34 mouse cellular contexts compared by ENCODE assay signal in genomic region chr19:36168121-36168520, GRCm38 (mm10). TPM values are rescaled to one million over a fixed set of nuclear protein-coding genes. Genes with fewer than 3 reads are reported as not detected.
DNase-seq lines count a peak whose midpoint lies in the region; ATAC-seq and TF ChIP-seq lines count a peak whose summit lies in the region.
"Had no signal": no experiment of that assay in that cellular context is flagged by ENCODE, and none has a peak within 500 bp of the region (broad histone marks: within the 10 kb centered on the region; RNA-seq: fewer than 3 reads in every experiment).

No protein-coding gene starts in this region.

- H3K4me3 ChIP-seq in liver, adult 2 months (ENCODE audit: insufficient read depth, low read depth, low read length), result no peak overlapping the region
- no peak overlapping the region for H3K4me3 ChIP-seq in liver, postnatal 0 days (ENCODE audit: low read depth, low read length)
- no peak overlapping the region for H3K4me3 ChIP-seq in heart, embryonic 10.5 days
- H3K4me3 ChIP-seq in heart, embryonic 16.5 days (ENCODE audit: low read length), result no peak overlapping the region
- no peak overlapping the region for H3K4me3 ChIP-seq in midbrain, embryonic 10.5 days
- H3K4me3 ChIP-seq: embryonic facial prominence, embryonic 13.5 days; forebrain, embryonic 10.5 days; gastrocnemius, adult 2 months; kidney, embryonic 15.5 days; layer of hippocampus, adult 2 months; liver, embryonic 13.5 days; midbrain, embryonic 12.5 days; neural tube, embryonic 13.5 days; stomach, embryonic 15.5 days had no signal

- H3K4me2 ChIP-seq in liver, postnatal 0 days (ENCODE audit: low read depth, low read length), result no peak overlapping the region
- H3K4me2 ChIP-seq in heart, embryonic 16.5 days (ENCODE audit: low read depth, low read length), result no peak overlapping the region
- H3K4me2 ChIP-seq: embryonic facial prominence, embryonic 13.5 days; kidney, embryonic 15.5 days; liver, embryonic 13.5 days; midbrain, embryonic 12.5 days; neural tube, embryonic 13.5 days; stomach, embryonic 15.5 days had no signal

- no peak for TF ChIP-seq POLR2A in liver, adult 2 months (IDR thresholded peaks at IDR 0.05; ENCODE audit: extremely low read depth, insufficient read depth, low read length)

- no peak for ATAC-seq in liver, postnatal 0 days
- ATAC-seq in heart, embryonic 16.5 days (replicated peaks; ENCODE audit: extremely low read depth, insufficient read depth, low FRiP score), result peak; percentile 65; the same call in 1 of the 2 replicates
- ATAC-seq: CD4-positive, CD25-positive, alpha-beta regulatory T cell, adult 4 months; forebrain, embryonic 16.5 days; hindbrain, embryonic 16.5 days had no signal

- H3K27ac ChIP-seq in liver, adult 2 months (replicated peaks; ENCODE audit: insufficient read depth, low read depth, low read length), result no peak overlapping the region
- no peak overlapping the region for H3K27ac ChIP-seq in liver, postnatal 0 days (ENCODE audit: low read depth)
- H3K27ac ChIP-seq in heart, embryonic 10.5 days, result peak overlapping the region; percentile 76; the same call in 1 of the 2 replicates
- peak overlapping the region; percentile 61 for H3K27ac ChIP-seq in heart, embryonic 16.5 days (ENCODE audit: low read length)
- no peak overlapping the region for H3K27ac ChIP-seq in midbrain, embryonic 10.5 days (replicated peaks)
- H3K27ac ChIP-seq: embryonic facial prominence, embryonic 13.5 days; forebrain, embryonic 10.5 days; gastrocnemius, adult 2 months; kidney, embryonic 15.5 days; layer of hippocampus, adult 2 months; liver, embryonic 13.5 days; midbrain, embryonic 12.5 days; neural tube, embryonic 13.5 days; stomach, embryonic 15.5 days had no signal

- H3K9me3 ChIP-seq in liver, postnatal 0 days (ENCODE audit: low read length), result no peaks in the 10 kb centered on the region
- H3K9me3 ChIP-seq in heart, embryonic 10.5 days, result no peaks in the 10 kb centered on the region
- H3K9me3 ChIP-seq in heart, embryonic 16.5 days (replicated peaks; ENCODE audit: control insufficient read depth, low read length), result peaks cover 7% of the 10 kb centered on the region
- no peaks in the 10 kb centered on the region for H3K9me3 ChIP-seq in midbrain, embryonic 10.5 days (replicated peaks)
- H3K9me3 ChIP-seq: embryonic facial prominence, embryonic 13.5 days; forebrain, embryonic 10.5 days; kidney, embryonic 15.5 days; liver, embryonic 13.5 days; midbrain, embryonic 12.5 days; neural tube, embryonic 13.5 days; stomach, embryonic 15.5 days had no signal

- no peaks in the 10 kb centered on the region for H3K4me1 ChIP-seq in liver, adult 2 months (ENCODE audit: control insufficient read depth, insufficient read depth, low read length)
- H3K4me1 ChIP-seq in liver, postnatal 0 days (ENCODE audit: insufficient read depth), result no peaks in the 10 kb centered on the region
- H3K4me1 ChIP-seq in heart, embryonic 10.5 days, result peaks cover 31% of the 10 kb centered on the region
- H3K4me1 ChIP-seq in heart, embryonic 16.5 days (ENCODE audit: control insufficient read depth, insufficient read depth, low read length), result peaks cover 37% of the 10 kb centered on the region
- no peaks in the 10 kb centered on the region for H3K4me1 ChIP-seq in midbrain, embryonic 10.5 days
- H3K4me1 ChIP-seq: forebrain, embryonic 10.5 days; kidney, embryonic 15.5 days; liver, embryonic 13.5 days; midbrain, embryonic 12.5 days; neural tube, embryonic 13.5 days; stomach, embryonic 15.5 days had no signal

- WGBS in liver, adult 2 months, result 51% methylated on average over 4 of the region's 4 CpGs
- WGBS in liver, postnatal 0 days (ENCODE audit: insufficient replicate concordance), result 57% methylated on average over 4 of the region's 4 CpGs
- 40% methylated on average over 4 of the region's 4 CpGs for WGBS in heart, embryonic 10.5 days
- WGBS in heart, embryonic 16.5 days, result 25% methylated on average over 4 of the region's 4 CpGs
- 79% methylated on average over 4 of the region's 4 CpGs for WGBS in midbrain, embryonic 10.5 days

- peak; percentile 15 for DNase-seq in liver, adult 2 months (ENCODE audit: extremely low read depth, low read depth, low spot score)
- DNase-seq in liver, postnatal 0 days, result no peak
- peak; percentile 54 for DNase-seq in heart, adult 8-10 months (ENCODE audit: low spot score)
- no peak for DNase-seq in heart, embryonic 10.5 days (ENCODE audit: low spot score)
- no peak for DNase-seq in gastrocnemius, postnatal 25 days
- no peak for DNase-seq in midbrain, embryonic 10.5 days (ENCODE audit: low spot score)
- DNase-seq in layer of hippocampus, adult 9-10 months (ENCODE audit: low spot score), result no peak
- DNase-seq: cerebellum, adult 18-20 months; cerebellum, postnatal 10 days; gastrocnemius, adult 2 months; kidney, adult 18-20 months; kidney, postnatal 25 days; layer of hippocampus, postnatal 36 days; left cerebral cortex, postnatal 4 days; liver, embryonic 13.5 days; lung, adult 2 months had no signal

- H3K36me3 ChIP-seq in liver, adult 2 months (ENCODE audit: control insufficient read depth, insufficient read depth, low read length), result no peaks in the 10 kb centered on the region
- no peaks in the 10 kb centered on the region for H3K36me3 ChIP-seq in liver, postnatal 0 days (replicated peaks; ENCODE audit: insufficient read depth, low read length)
- H3K36me3 ChIP-seq in heart, embryonic 10.5 days, result no peaks in the 10 kb centered on the region
- H3K36me3 ChIP-seq in heart, embryonic 16.5 days (ENCODE audit: control insufficient read depth, insufficient read depth), result no peaks in the 10 kb centered on the region
- H3K36me3 ChIP-seq in midbrain, embryonic 10.5 days, result no peaks in the 10 kb centered on the region
- H3K36me3 ChIP-seq: embryonic facial prominence, embryonic 13.5 days; forebrain, embryonic 10.5 days; kidney, embryonic 15.5 days; liver, embryonic 13.5 days; midbrain, embryonic 12.5 days; neural tube, embryonic 13.5 days; stomach, embryonic 15.5 days had no signal

- no peak for TF ChIP-seq EP300 in liver, postnatal 0 days (IDR thresholded peaks at IDR 0.05; ENCODE audit: low read depth)

- TF ChIP-seq CTCF in liver, adult 2 months (IDR thresholded peaks at IDR 0.05; ENCODE audit: low read depth, low read length), result no peak
- TF ChIP-seq CTCF in liver, postnatal 0 days (IDR thresholded peaks at IDR 0.05; ENCODE audit: low read depth), result no peak

- H3K79me2 ChIP-seq in liver, adult 2 months (ENCODE audit: control insufficient read depth, insufficient read depth, low read length), result no peaks in the 10 kb centered on the region

- H3K9ac ChIP-seq in liver, adult 2 months (ENCODE audit: low read depth, low read length), result no peak overlapping the region
- H3K9ac ChIP-seq in liver, postnatal 0 days (replicated peaks), result no peak overlapping the region
- H3K9ac ChIP-seq in heart, embryonic 16.5 days (ENCODE audit: low read length), result no peak overlapping the region
- H3K9ac ChIP-seq: embryonic facial prominence, embryonic 13.5 days; kidney, embryonic 15.5 days; liver, embryonic 13.5 days; midbrain, embryonic 12.5 days; neural tube, embryonic 13.5 days; stomach, embryonic 15.5 days had no signal

- no peaks in the 10 kb centered on the region for H3K27me3 ChIP-seq in liver, adult 2 months (ENCODE audit: control insufficient read depth, insufficient read depth, low read length)
- no peaks in the 10 kb centered on the region for H3K27me3 ChIP-seq in liver, postnatal 0 days (ENCODE audit: insufficient read depth, low read length)
- no peaks in the 10 kb centered on the region for H3K27me3 ChIP-seq in heart, embryonic 10.5 days (ENCODE audit: insufficient read depth, poor library complexity, severe bottlenecking)
- H3K27me3 ChIP-seq in heart, embryonic 16.5 days (ENCODE audit: control insufficient read depth, insufficient read depth, low read length), result no peaks in the 10 kb centered on the region
- no peaks in the 10 kb centered on the region for H3K27me3 ChIP-seq in midbrain, embryonic 10.5 days (ENCODE audit: low read depth, poor library complexity, severe bottlenecking)
- H3K27me3 ChIP-seq: embryonic facial prominence, embryonic 13.5 days; kidney, embryonic 15.5 days; liver, embryonic 13.5 days; midbrain, embryonic 12.5 days; neural tube, embryonic 13.5 days; stomach, embryonic 15.5 days had no signal

RNA-seq across cellular contexts. Expression of gene Ankrd1, which starts 48.2 kb away (rescaled TPM):
- total RNA-seq in liver, adult 2 months (2014; rRNA removed), result 0.07 and 0.09 TPM in 2 replicates
- 0.05 and 0.11 TPM in 2 replicates for polyA plus RNA-seq in liver, adult 2 months (2012; rRNA removed)
- polyA plus RNA-seq in liver, postnatal 0 days (2015; fragmentation: Nextera tagmentation; extraction: Ambion mirVana), result 0.07 and 0.11 TPM in 2 replicates
- total RNA-seq in heart, adult 8-10 months (2022), result 1,000 to 10,000 TPM in 2 of 4 experiments, 100 to 1,000 TPM in 2; 472 to 1,222 (median 1,005) TPM
- 212 and 390 TPM in 2 replicates for polyA plus RNA-seq in heart, embryonic 10.5 days (2016; fragmentation: Nextera tagmentation; extraction: Ambion mirVana)
- 427 and 514 TPM in 2 replicates for polyA plus RNA-seq in heart, embryonic 16.5 days (2015; fragmentation: Nextera tagmentation; extraction: Ambion mirVana)
- 10 to 100 TPM in 1 of 2 experiments, 1 to 10 TPM in 1; 9.7 to 18.5 TPM for total RNA-seq in gastrocnemius, postnatal 25 days (2021)
- 0.07 TPM in 1 of 2 replicates, not detected in the other for polyA plus RNA-seq in midbrain, embryonic 10.5 days (2016; fragmentation: Nextera tagmentation; extraction: Ambion mirVana)
- total RNA-seq: adrenal gland, postnatal 14 days; common myeloid progenitor, adult 5-6 weeks; layer of hippocampus, adult 2 months; layer of hippocampus, postnatal 36 days; left cerebral cortex, postnatal 4 days; megakaryocyte, adult 5-6 weeks; midbrain, postnatal 0 days had no signal
- polyA plus RNA-seq: CD4-positive, CD25-positive, alpha-beta regulatory T cell, adult 4 months; forebrain, embryonic 10.5 days; forebrain, embryonic 16.5 days; hindbrain, embryonic 11.5 days; intestine, embryonic 14.5 days; small intestine, adult 2 months had no signal

Comparison
In these comparisons a context has a peak if more than half of its experiments do, and no peak if none do; other contexts are left out.
1. DNase-seq: peak in liver, adult 2 months (single experiment) and heart, adult 8-10 months (single experiment); none in liver, postnatal 0 days (single experiment), heart, embryonic 10.5 days (single experiment), gastrocnemius, postnatal 25 days (single experiment), midbrain, embryonic 10.5 days (single experiment) and layer of hippocampus, adult 9-10 months (single experiment).
2. H3K27ac ChIP-seq: peak in heart, embryonic 10.5 days (single experiment) and heart, embryonic 16.5 days (single experiment); none in liver, adult 2 months (single experiment), liver, postnatal 0 days (single experiment) and midbrain, embryonic 10.5 days (single experiment).
3. RNA of gene Ankrd1, which starts 48.2 kb away (polyA plus RNA-seq): 427 to 514 TPM in heart, embryonic 16.5 days and 212 to 390 TPM in heart, embryonic 10.5 days; 0.05 to 0.11 TPM in liver, adult 2 months, 0.07 to 0.11 TPM in liver, postnatal 0 days and 0.07 TPM in midbrain, embryonic 10.5 days; every median in the first group is over 100 times any median in the second.